In the genomic region with DNA sequence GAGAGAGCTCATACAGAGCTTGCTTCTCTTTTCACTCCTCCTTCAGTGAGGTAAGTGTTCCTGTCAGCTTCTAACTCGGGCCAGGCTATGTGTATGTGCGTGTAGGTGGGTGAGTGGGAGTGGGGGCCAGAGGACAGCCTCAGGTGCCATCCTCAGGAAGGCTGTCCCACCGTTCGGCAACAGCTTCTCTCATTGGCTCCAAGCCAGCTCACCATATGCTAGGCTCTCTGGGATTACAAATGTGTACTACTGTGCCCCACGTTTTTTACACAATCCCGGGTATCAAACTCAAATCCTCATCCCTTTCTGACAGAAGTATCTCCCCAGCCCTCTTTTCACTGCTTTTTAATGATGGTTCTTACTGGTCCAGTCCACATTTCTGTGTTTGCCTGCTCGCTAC, we compare ENCODE assay signal across 18 mouse cellular contexts. TPM values are rescaled to one million over a fixed set of nuclear protein-coding genes. Genes with fewer than 3 reads are reported as not detected.
DNase-seq lines count a peak whose midpoint lies in the region.
"Had no signal": no experiment of that assay in that cellular context is flagged by ENCODE, and none has a peak within 500 bp of the region (broad histone marks: within the 10 kb centered on the region; RNA-seq: fewer than 3 reads in every experiment).

No protein-coding gene starts in this region.

- DNase-seq in cerebellum, adult 8-10 months, result peak; percentile 15
- DNase-seq in cerebellum, adult 11-12 months, result no peak
- peak; percentile 13 to 22 for DNase-seq in left cerebral cortex, adult 18-20 months (ENCODE audit: low spot score in 2 of 2)
- no peak for DNase-seq in left cerebral cortex, adult 11 months (ENCODE audit: low spot score)
- peak; percentile 20 to 23 for DNase-seq in right cerebral cortex, adult 2 months (ENCODE audit: low spot score in 2 of 2)
- no peak for DNase-seq in right cerebral cortex, postnatal 4 days
- DNase-seq in layer of hippocampus, adult 9-11 months, result peak; percentile 48
- DNase-seq in c-Kit-positive CD71-positive TER-119-positive erythroid progenitor cells, embryonic 14.5 days (ENCODE audit: low spot score), result no peak
- DNase-seq: adrenal gland, postnatal 14 days; heart, postnatal 10 days; kidney, adult 8-10 months; kidney, postnatal 14 days; liver, postnatal 0 days had no signal

RNA-seq across cellular contexts. Expression of gene Dclre1c, which starts 20.3 kb away (rescaled TPM):
- 10 to 100 TPM; 10.7 to 11.9 TPM for total RNA-seq in left cerebral cortex, adult 18-20 months (2021)

RNA-seq across cellular contexts. Expression of gene Meig1, which starts 21.8 kb away (rescaled TPM):
- total RNA-seq in left cerebral cortex, adult 18-20 months (2021), result 1 to 10 TPM; 1.6 to 2.0 TPM
- total RNA-seq: adrenal gland, postnatal 14 days; G1E; gastrocnemius, adult 18-20 months; gastrocnemius, postnatal 4 days; liver, adult 2 months had no signal

RNA-seq across cellular contexts. Expression of gene Suv39h2, which starts 30.6 kb away (rescaled TPM):
- total RNA-seq in left cerebral cortex, adult 18-20 months (2021), result 1 to 10 TPM; 3.5 to 4.0 TPM

RNA-seq across cellular contexts. Expression of gene Olah, which starts 47.2 kb away (rescaled TPM):
- not detected for total RNA-seq in left cerebral cortex, adult 18-20 months (2021)
- total RNA-seq: adrenal gland, postnatal 14 days; gastrocnemius, adult 18-20 months; gastrocnemius, postnatal 4 days; heart, postnatal 10 days; layer of hippocampus, postnatal 36 days; liver, adult 2 months had no signal

Comparison
In these comparisons a context has a peak if more than half of its experiments do, and no peak if none do; other contexts are left out.
1. DNase-seq: peak in cerebellum, adult 8-10 months (single experiment), left cerebral cortex, adult 18-20 months (2 of 2), right cerebral cortex, adult 2 months (2 of 2) and layer of hippocampus, adult 9-11 months (single experiment); none in cerebellum, adult 11-12 months (single experiment), left cerebral cortex, adult 11 months (single experiment), right cerebral cortex, postnatal 4 days (single experiment) and c-Kit-positive CD71-positive TER-119-positive erythroid progenitor cells, embryonic 14.5 days (single experiment).